Mouse (Mus musculus): Measurements from ENCODE around the gene Ankrd23. TPM values are rescaled to one million over a fixed set of nuclear protein-coding genes. Genes with fewer than 3 reads are reported as not detected.

The Ankrd23 gene
- polyA plus RNA-seq, 1 experiment from 2014 or later: 18.9 TPM

DNA sequence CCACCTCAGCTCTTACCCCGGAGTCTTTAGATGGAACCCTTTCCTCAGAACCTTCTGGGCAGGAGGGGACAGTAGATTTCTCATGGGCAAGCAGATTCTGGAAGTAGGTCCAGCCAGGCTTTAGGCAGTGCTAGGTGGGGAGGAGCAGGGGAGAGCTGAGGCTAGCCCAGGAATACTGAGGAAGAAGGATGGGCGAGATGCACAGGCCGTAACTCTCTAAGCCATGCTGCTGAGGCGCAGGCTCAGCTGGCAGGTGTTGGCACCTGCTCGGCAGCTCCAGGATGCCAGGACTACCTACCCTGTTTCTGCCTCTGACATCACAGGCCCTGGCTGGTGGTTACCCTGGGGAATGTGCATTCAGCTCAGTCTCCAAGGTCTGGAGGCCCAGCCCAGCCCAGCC lies 33.6 kb upstream of the Ankrd23 start:
- H3K36me3 ChIP-seq (ENCODE audit: control insufficient read depth, insufficient read depth, low read length): no peaks in the 10 kb centered on the region
- H3K27me3 ChIP-seq (ENCODE audit: control insufficient read depth, insufficient read depth, low read length): no peaks in the 10 kb centered on the region
- no peak overlapping the region for H3K4me2 ChIP-seq (ENCODE audit: low read length)
- 75% methylated on average over 5 of the region's 5 CpGs for WGBS
- H3K9me3 ChIP-seq (ENCODE audit: control insufficient read depth, low read length): no peaks in the 10 kb centered on the region
- no peak for ATAC-seq (ENCODE audit: insufficient number of reproducible peaks, insufficient read depth, low FRiP score, low read depth)
- H3K4me3 ChIP-seq (ENCODE audit: control insufficient read depth in 1 of 2, insufficient read depth in 1 of 2, low read depth in 1 of 2, low read length in 2 of 2): no peak overlapping the region
- no peak overlapping the region for H3K9ac ChIP-seq (ENCODE audit: low read length)
- peaks cover 28 to 32% of the 10 kb centered on the region in 2 experiments for H3K4me1 ChIP-seq (ENCODE audit: control insufficient read depth in 2 of 2, insufficient read depth in 2 of 2, low read length in 2 of 2)
- H3K27ac ChIP-seq (replicated peaks in 1 of 2; ENCODE audit: control insufficient read depth in 1 of 2, insufficient read depth in 1 of 2, low read depth in 2 of 2, low read length in 2 of 2): no peak overlapping the region; a peak in 1 of 4 replicates

DNA sequence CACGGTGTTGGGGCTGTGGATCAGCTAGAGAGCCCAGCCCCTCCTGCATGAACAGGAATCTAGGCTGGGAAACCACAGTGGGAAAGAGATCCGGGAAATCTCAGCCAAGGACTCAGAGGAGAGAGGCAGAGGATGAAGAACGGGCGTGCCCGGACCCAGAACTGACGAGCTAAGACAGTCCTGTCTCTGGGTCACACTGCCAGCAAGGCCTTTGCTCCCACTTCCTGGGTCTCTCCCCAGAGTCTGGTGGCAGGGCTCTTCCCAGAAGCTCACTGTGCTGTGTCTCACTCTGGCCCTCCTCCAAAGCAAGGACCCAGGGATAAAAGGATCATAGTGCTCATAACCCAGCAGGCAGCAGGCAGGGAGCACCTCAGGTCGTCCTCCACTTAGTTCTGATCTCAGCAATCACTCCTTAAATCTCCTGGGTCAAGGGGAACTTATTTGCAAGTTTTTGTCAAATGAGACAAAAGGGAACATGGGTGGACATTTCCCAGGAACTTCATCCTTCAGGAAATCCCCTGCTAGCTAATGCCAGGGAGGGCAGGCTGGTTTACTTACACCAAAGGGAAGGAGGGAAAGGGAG lies 33.1 kb upstream of the Ankrd23 start:
- WGBS: 67% methylated on average over 7 of the region's 7 CpGs
- Histone ChIP-seq H3K9ac (ENCODE audit: low read length) (no peak overlapping the region), H3K4me1 (ENCODE audit: control insufficient read depth in 2 of 2, insufficient read depth in 2 of 2, low read length in 2 of 2) (peaks cover 28 to 30% of the 10 kb centered on the region in 2 experiments), H3K4me3 (ENCODE audit: control insufficient read depth in 1 of 2, insufficient read depth in 1 of 2, low read depth in 1 of 2, low read length in 2 of 2) (no peak overlapping the region), H3K36me3 (ENCODE audit: control insufficient read depth, insufficient read depth, low read length) (no peaks in the 10 kb centered on the region), H3K27ac (replicated peaks in 1 of 2; ENCODE audit: control insufficient read depth in 1 of 2, insufficient read depth in 1 of 2, low read depth in 2 of 2, low read length in 2 of 2) (peak overlapping the region; percentile 7 to 46; a peak in 2 of 4 replicates), H3K27me3 (ENCODE audit: control insufficient read depth, insufficient read depth, low read length) (no peaks in the 10 kb centered on the region), H3K9me3 (ENCODE audit: control insufficient read depth, low read length) (no peaks in the 10 kb centered on the region), H3K4me2 (ENCODE audit: low read length) (no peak overlapping the region)
- ATAC-seq (ENCODE audit: insufficient number of reproducible peaks, insufficient read depth, low FRiP score, low read depth): no peak

DNA sequence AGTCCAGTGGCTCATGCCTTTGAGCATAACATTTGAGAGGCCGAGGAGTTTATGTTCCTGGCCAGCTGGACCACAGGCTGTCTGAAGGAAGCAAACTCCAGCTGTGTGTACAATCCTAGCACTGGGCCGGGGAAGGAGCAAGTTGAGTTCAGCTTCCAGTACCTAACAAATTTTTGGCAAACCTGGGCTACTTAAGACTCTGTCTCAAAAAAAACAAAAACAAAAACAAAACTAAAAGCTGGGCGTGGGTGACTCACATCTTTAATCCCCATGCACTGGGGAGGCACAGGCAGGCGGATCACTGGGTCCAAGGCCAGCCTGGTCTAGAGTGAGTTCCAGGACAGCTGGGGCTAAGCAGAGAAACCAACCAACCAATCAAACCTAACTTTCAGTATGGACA lies 32.1 kb upstream of the Ankrd23 start:
- Histone ChIP-seq H3K27ac (replicated peaks in 1 of 2; ENCODE audit: control insufficient read depth in 1 of 2, insufficient read depth in 1 of 2, low read depth in 2 of 2, low read length in 2 of 2) (no peak overlapping the region), H3K36me3 (ENCODE audit: control insufficient read depth, insufficient read depth, low read length) (no peaks in the 10 kb centered on the region), H3K4me1 (ENCODE audit: control insufficient read depth in 2 of 2, insufficient read depth in 2 of 2, low read length in 2 of 2) (peaks cover 30 to 34% of the 10 kb centered on the region in 2 experiments), H3K9ac (ENCODE audit: low read length) (no peak overlapping the region), H3K4me3 (ENCODE audit: control insufficient read depth in 1 of 2, insufficient read depth in 1 of 2, low read depth in 1 of 2, low read length in 2 of 2) (no peak overlapping the region), H3K9me3 (ENCODE audit: control insufficient read depth, low read length) (no peaks in the 10 kb centered on the region), H3K27me3 (ENCODE audit: control insufficient read depth, insufficient read depth, low read length) (no peaks in the 10 kb centered on the region), H3K4me2 (ENCODE audit: low read length) (no peak overlapping the region)
- no peak for ATAC-seq (ENCODE audit: insufficient number of reproducible peaks, insufficient read depth, low FRiP score, low read depth)
- WGBS: 82% methylated on average over 4 of the region's 4 CpGs

GRCm38 (mm10) chr1:36567818-36568603 lies 31.3 kb upstream of the Ankrd23 start:
- no peak overlapping the region for H3K4me3 ChIP-seq (ENCODE audit: control insufficient read depth in 1 of 2, insufficient read depth in 1 of 2, low read depth in 1 of 2, low read length in 2 of 2)
- no peak overlapping the region for H3K4me2 ChIP-seq (ENCODE audit: low read length)
- H3K27ac ChIP-seq (replicated peaks in 1 of 2; ENCODE audit: control insufficient read depth in 1 of 2, insufficient read depth in 1 of 2, low read depth in 2 of 2, low read length in 2 of 2): no peak overlapping the region
- WGBS: 44% methylated on average over 21 of the region's 21 CpGs
- no peak overlapping the region for H3K9ac ChIP-seq (ENCODE audit: low read length)
- H3K4me1 ChIP-seq (ENCODE audit: control insufficient read depth in 2 of 2, insufficient read depth in 2 of 2, low read length in 2 of 2): peaks cover 34 to 37% of the 10 kb centered on the region in 2 experiments
- no peaks in the 10 kb centered on the region for H3K36me3 ChIP-seq (ENCODE audit: control insufficient read depth, insufficient read depth, low read length)
- no peaks in the 10 kb centered on the region for H3K27me3 ChIP-seq (ENCODE audit: control insufficient read depth, insufficient read depth, low read length)
- ATAC-seq (ENCODE audit: insufficient number of reproducible peaks, insufficient read depth, low FRiP score, low read depth): no peak
- H3K9me3 ChIP-seq (ENCODE audit: control insufficient read depth, low read length): no peaks in the 10 kb centered on the region

DNA sequence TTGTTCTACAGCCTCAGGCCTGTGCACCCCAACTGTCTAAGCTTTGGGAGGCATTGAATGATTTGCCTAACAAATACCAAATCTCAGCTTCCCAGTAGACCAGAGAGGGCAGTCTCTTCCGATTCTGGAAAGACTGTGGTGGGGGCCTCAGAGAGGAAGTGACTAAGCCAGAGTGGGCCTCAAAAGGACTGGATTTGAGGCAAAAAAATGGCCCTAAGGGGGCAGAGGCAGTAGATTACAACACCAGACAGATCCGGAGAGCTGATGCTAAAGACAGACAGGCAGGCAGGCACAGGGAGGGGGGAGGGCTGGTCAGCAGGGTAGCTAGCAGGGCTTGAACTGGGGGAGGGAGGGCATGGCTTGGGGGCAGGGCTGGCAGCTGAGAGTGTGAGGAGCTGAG lies 29.7 kb upstream of the Ankrd23 start:
- no peaks in the 10 kb centered on the region for H3K27me3 ChIP-seq (ENCODE audit: control insufficient read depth, insufficient read depth, low read length)
- no peak overlapping the region for H3K27ac ChIP-seq (replicated peaks in 1 of 2; ENCODE audit: control insufficient read depth in 1 of 2, insufficient read depth in 1 of 2, low read depth in 2 of 2, low read length in 2 of 2)
- no peak for ATAC-seq (ENCODE audit: insufficient number of reproducible peaks, insufficient read depth, low FRiP score, low read depth)
- H3K9ac ChIP-seq (ENCODE audit: low read length): no peak overlapping the region
- H3K4me3 ChIP-seq (ENCODE audit: control insufficient read depth in 1 of 2, insufficient read depth in 1 of 2, low read depth in 1 of 2, low read length in 2 of 2): no peak overlapping the region
- no peaks in the 10 kb centered on the region for H3K36me3 ChIP-seq (ENCODE audit: control insufficient read depth, insufficient read depth, low read length)
- no peak overlapping the region for H3K4me2 ChIP-seq (ENCODE audit: low read length)
- WGBS: 13% methylated on average over 2 of the region's 2 CpGs
- H3K9me3 ChIP-seq (ENCODE audit: control insufficient read depth, low read length): no peaks in the 10 kb centered on the region
- H3K4me1 ChIP-seq (ENCODE audit: control insufficient read depth in 2 of 2, insufficient read depth in 2 of 2, low read length in 2 of 2): peaks cover 42 to 44% of the 10 kb centered on the region in 2 experiments

DNA sequence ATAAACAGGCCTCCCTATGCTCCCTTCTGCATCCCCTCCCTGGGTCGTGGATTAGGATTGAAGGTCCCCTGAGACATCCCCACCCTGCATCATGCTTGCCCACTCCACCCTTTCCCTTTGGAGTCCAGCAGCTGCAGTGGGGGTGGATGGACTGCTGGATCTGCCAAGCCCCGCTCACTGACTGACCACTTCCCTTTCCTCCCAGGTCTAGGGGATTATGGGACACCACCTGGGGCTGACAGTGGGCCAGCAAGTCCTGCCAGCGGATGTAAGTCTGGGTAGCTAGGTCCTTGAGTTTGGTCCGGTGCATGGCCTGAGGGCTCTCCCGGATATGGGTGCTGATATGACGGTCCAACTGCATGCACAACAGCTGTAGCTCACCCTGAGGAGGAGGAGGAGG lies 27.4 kb upstream of the Ankrd23 start:
- H3K4me2 ChIP-seq (ENCODE audit: low read length): no peak overlapping the region
- no peak for ATAC-seq (ENCODE audit: insufficient number of reproducible peaks, insufficient read depth, low FRiP score, low read depth)
- H3K27ac ChIP-seq (replicated peaks in 1 of 2; ENCODE audit: control insufficient read depth in 1 of 2, insufficient read depth in 1 of 2, low read depth in 2 of 2, low read length in 2 of 2): no peak overlapping the region
- WGBS: 61% methylated on average over 6 of the region's 6 CpGs
- H3K9ac ChIP-seq (ENCODE audit: low read length): no peak overlapping the region
- no peaks in the 10 kb centered on the region for H3K36me3 ChIP-seq (ENCODE audit: control insufficient read depth, insufficient read depth, low read length)
- no peaks in the 10 kb centered on the region for H3K27me3 ChIP-seq (ENCODE audit: control insufficient read depth, insufficient read depth, low read length)
- no peak overlapping the region for H3K4me3 ChIP-seq (ENCODE audit: control insufficient read depth in 1 of 2, insufficient read depth in 1 of 2, low read depth in 1 of 2, low read length in 2 of 2)
- H3K4me1 ChIP-seq (ENCODE audit: control insufficient read depth in 2 of 2, insufficient read depth in 2 of 2, low read length in 2 of 2): peaks cover 40 to 43% of the 10 kb centered on the region in 2 experiments
- no peaks in the 10 kb centered on the region for H3K9me3 ChIP-seq (ENCODE audit: control insufficient read depth, low read length)

- WGBS: 75% methylated on average over 4 of the region's 4 CpGs
- no peak overlapping the region for H3K27ac ChIP-seq (replicated peaks in 1 of 2; ENCODE audit: control insufficient read depth in 1 of 2, insufficient read depth in 1 of 2, low read depth in 2 of 2, low read length in 2 of 2)
- H3K27me3 ChIP-seq (ENCODE audit: control insufficient read depth, insufficient read depth, low read length): no peaks in the 10 kb centered on the region
- no peak for ATAC-seq (ENCODE audit: insufficient number of reproducible peaks, insufficient read depth, low FRiP score, low read depth)
- H3K9ac ChIP-seq (ENCODE audit: low read length): no peak overlapping the region
- no peak overlapping the region for H3K4me3 ChIP-seq (ENCODE audit: control insufficient read depth in 1 of 2, insufficient read depth in 1 of 2, low read depth in 1 of 2, low read length in 2 of 2)
- no peaks in the 10 kb centered on the region for H3K36me3 ChIP-seq (ENCODE audit: control insufficient read depth, insufficient read depth, low read length)
- H3K9me3 ChIP-seq (ENCODE audit: control insufficient read depth, low read length): no peaks in the 10 kb centered on the region
- no peak overlapping the region for H3K4me2 ChIP-seq (ENCODE audit: low read length)
- peaks cover 40 to 48% of the 10 kb centered on the region in 2 experiments for H3K4me1 ChIP-seq (ENCODE audit: control insufficient read depth in 2 of 2, insufficient read depth in 2 of 2, low read length in 2 of 2)
Measured at GRCm38 (mm10) chr1:36563632-36564031, 26.9 kb upstream of the Ankrd23 start.

Data from heart, embryonic 14.5 days (tissue).